Mouse (Mus musculus) left cerebral cortex, adult 8-10 months (tissue): Measurements from ENCODE around the gene Hipk2. TPM values are rescaled to one million over a fixed set of nuclear protein-coding genes. Genes with fewer than 3 reads are reported as not detected.
A peak's percentile ranks its signal among the peaks of the same experiment; 100 is the strongest.

ENCODE experiments used
- DNase-seq, 2 experiments: peaks; one replicate each; pipeline ENCODE4 v3.0.0; 2022; ENCODE audit warnings: low spot score in 2 of 2
- total RNA-seq, 4 experiments: library from RNA; stranded (reverse); gene quantifications; 2 replicates each; pipeline ENCODE4 v1.2.4; 2022

Hipk2 gene
- total RNA-seq, 4 experiments from 2014 or later: 63.1 to 76.0 (median 71.7) TPM

DNA sequence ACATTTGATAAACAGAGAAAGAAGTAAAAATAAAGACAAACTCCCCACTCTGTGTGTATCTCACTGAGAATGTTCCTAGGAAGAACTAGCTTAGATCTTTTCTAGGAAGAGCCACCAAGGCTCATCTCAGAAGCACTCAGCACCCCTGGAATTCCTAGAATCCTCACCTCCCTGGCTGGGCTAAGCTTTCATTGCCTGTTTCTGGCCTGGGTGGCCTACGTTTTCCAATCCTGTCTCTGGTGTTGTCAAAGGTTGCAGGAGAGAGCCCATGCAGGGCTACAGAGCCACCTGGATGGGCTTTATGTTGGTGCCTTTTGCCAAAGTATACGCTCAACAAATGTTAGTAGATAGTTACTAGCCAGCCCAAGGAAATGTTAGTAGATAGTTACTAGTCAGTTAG, 120.0 kb downstream of the Hipk2 start:
- DNase-seq: no peak

- no peak for DNase-seq
Observed at GRCm38 (mm10) chr6:38755188-38755587, 120.8 kb downstream of the Hipk2 start.

DNA sequence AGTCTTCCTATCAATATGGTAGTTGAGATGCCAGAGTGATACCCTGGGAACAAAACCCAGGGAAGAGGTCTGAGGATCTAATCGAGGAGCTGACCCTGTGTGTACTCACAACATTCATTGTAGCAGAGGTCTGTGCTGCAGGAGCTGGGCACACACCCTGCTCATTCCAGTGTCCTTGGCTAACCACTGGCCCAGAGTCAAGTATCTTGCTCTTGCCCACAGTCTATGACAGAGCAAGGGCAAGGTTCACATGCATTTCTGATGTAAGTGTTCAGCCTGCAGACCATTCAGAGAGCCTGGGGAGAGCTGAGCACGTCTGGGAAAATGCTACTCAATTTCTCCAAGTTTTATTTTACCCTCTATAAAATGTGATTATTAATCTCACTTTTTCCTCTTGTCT, 122.2 kb downstream of the Hipk2 start:
- no peak for DNase-seq

GRCm38 (mm10) chr6:38753025-38753424, 122.9 kb downstream of the Hipk2 start:
- no peak for DNase-seq

DNA sequence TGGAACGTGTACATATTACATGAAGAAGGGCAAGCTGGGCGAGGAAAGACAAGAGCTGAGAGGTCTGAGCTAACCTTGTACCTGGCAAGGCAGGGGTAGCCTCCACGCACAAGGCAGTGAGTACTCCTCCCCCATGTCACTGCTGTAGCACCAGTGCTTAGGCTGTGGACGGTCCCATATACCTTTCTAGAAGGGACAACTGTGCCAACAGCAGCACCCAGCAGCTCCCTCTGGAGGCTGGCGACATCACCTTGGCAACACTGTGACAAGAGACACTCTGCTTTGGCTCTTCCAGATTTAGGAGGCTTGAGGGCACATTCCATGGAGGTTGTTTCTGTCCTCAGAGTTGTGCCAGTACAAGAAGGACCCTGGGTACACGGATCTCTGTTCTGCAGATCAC, 123.5 kb downstream of the Hipk2 start:
- DNase-seq: no peak

- no peak for DNase-seq
Observed at GRCm38 (mm10) chr6:38748037-38748436, 127.9 kb downstream of the Hipk2 start.

GRCm38 (mm10) chr6:38743351-38743750, 132.6 kb downstream of the Hipk2 start:
- DNase-seq: no peak

DNA sequence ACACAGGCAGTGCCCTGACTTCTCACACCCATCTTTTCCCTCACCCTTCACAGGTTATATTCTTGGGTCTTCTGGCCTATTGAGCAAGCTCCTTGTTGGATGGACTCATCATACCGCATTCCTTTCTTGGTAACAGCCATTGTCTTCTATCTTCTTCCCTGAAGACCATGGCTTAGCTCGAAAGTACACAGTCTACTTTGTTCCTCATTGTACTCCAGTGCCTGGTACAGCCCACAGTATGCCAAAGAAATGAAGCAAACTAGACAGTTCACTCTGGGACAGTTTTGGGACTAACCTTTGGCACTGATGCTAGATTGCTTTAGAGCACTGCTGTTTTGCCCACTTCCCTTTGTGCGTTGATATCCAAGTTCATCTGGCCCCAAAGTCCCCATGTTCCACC, 133.5 kb downstream of the Hipk2 start:
- DNase-seq: no peak

- no peak for DNase-seq
Observed at GRCm38 (mm10) chr6:38741024-38741423, 134.9 kb downstream of the Hipk2 start.

- DNase-seq: no peak
Observed at GRCm38 (mm10) chr6:38739266-38739665, 136.7 kb downstream of the Hipk2 start.

- DNase-seq: no peak
Observed at GRCm38 (mm10) chr6:38737763-38738162, 138.2 kb downstream of the Hipk2 start.

DNA sequence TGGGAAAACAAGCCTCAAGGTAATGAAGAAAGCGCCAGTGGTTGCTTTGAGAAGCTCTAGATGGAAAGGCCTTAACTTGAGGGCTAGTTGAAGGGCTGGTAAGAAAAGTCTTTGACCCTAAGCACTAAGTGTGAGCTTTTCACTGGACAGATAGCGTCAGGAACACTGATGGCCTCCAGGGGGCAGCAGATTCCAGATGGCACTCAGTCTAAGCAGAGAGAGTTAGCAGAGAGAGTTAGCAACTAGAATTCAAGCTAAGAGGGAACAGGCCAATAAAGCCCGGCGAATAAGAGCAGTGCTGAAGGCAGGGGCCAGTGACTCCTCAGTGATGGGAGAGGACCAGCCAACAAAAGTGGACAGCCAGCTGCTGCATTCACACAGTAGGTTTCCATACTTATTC, 139.7 kb downstream of the Hipk2 start:
- DNase-seq: peak; percentile 23 to 69

DNA sequence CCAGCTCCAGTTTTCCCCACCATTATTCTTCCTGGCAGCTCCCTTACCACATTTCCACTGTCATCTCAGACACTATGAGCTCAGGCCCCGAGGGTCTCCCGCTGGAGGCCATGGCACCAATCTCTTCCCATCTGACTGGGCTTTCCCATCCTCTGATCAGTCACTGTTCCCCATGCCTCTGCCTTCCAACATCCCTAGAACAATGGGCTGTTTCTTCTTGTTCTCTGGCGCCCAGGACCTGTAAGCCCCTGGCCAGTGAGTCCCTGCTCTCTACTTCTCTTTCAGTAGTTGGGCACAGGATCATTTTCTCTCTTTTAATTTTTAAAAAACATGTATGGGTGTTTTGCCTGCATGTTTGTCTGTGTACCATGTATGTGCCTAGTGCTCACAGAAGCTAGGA, 143.3 kb downstream of the Hipk2 start:
- DNase-seq: no peak

- DNase-seq: peak in 1 of 2 experiments; percentile 74
Observed at GRCm38 (mm10) chr6:38730169-38731146, 145.5 kb downstream of the Hipk2 start.

- no peak for DNase-seq
Observed at GRCm38 (mm10) chr6:38725515-38725914, 150.4 kb downstream of the Hipk2 start.

DNA sequence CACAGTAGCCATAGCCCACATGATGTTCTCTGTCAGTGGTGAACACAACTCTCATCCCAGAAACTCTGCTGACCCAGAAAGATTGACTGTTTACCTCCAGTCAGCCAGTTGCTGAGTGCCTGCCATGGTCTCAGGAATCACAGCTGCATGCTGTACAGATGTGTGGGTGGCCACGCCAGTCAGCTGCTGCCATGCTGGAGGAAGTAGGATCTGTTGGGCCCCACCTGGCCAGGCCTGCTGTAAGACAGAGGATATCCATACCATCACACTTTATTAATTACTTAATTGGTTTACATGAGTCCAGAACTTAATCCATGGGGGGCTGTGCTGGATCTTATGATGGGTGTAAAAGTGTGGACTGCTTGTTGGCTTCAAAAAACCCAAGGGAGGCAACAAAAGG, 154.6 kb downstream of the Hipk2 start:
- no peak for DNase-seq

- DNase-seq: no peak
Observed at GRCm38 (mm10) chr6:38719229-38719628, 156.7 kb downstream of the Hipk2 start.

DNA sequence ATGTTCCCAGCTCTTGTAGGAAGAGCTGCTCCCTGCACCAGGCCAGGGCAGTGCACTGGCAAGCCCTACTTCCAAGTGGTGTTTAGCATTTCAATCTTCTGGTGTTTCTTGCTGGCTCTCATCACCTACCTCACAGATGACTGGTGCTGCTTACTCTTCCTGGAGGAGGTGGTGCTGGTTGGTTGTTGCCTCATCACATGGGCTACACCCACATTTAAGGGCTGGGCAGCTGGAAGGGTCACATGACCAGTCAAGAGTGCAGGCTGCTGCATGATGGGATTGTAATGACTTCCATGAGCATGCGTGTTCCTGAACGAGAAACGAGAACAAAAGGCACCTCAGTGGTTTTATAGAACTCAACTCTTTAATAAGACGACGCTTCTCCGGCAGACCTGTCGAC, 157.3 kb downstream of the Hipk2 start:
- DNase-seq: no peak

GRCm38 (mm10) chr6:38715881-38716280, 160.1 kb downstream of the Hipk2 start:
- no peak for DNase-seq

DNA sequence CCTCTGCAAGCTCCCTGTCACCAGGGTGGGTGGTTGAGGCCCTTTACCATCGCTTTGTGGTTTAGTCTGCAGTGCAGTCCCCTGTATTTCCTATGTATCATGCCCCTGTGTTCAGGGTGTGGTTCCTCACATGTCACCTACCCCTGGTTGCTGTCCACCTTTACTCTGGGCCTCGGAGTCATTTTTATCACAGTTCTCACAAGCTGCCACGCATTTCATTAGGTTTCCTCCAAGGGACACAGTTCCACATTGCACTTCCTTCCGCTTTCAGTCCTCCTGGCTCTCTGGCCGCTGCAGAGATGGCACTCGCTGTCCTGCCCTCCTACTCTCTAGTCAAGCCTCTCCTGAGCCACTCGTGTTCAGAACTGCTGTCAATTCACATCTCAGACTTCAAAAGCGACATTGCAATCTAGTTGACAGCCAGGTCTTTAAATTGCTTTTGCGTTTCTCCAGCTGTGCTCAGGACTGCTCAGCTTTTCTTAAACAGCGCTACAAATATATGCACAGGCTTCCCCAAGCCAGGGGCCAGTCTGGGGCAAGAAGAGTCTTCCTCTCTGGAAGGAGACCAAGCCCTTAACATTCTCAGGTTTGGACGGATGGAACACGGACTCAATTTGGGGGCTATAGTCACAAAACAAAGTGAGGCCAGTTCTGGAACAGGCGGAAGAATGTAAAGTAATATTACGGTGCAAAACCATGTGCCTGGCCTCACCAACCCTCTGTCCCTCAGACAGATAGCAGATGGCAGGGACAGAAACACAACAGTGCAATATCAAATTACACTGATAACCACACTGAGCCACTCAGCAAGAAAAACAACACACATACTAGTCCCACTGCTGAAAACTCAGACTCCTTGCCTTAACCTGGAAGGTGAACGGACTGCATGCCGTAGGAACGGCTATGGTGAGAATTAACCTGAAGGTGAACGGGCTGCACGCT, 161.7 kb downstream of the Hipk2 start:
- DNase-seq: no peak

DNA sequence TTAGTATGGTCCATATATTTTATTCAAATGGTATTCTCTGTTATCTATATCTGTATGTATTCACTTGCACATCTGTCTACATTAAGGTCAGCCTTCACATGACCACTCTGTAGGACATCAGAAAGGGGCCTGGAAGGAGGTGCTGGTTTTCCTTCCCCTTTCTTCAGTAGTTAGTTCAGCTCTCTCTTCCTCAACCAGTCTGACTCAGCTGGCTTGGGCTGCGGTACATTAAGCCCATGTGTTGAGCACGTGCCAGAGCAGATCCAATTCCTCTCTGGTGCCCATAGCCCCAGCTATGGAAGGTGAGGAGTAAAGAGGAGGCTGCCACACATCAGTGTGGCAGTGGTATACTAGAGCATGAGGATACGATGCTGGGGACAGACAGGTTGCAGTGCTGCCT, 165.5 kb downstream of the Hipk2 start:
- no peak for DNase-seq
